Mouse (Mus musculus) frontal cortex, postnatal 36 days (tissue): ENCODE data around the gene Apln.

Experiments
- DNase-seq, 2 experiments: peaks; one replicate each; pipeline ENCODE4 v3.0.0; 2022; ENCODE audit warnings: low spot score in 2 of 2

The Apln gene

GRCm38 (mm10) chrX:48034144-48035113 is at the start of gene Apln:
TSS of gene Apln (minus strand) at chrX:48034853.
- peak in 1 of 2 experiments; percentile 28 for DNase-seq

- no peak for DNase-seq
These were observed 47.7 kb upstream of the Apln start for GRCm38 (mm10) chrX:48082364-48082763.

GRCm38 (mm10) chrX:48076806-48077425 is 42.3 kb upstream of the Apln start:
- peak; percentile 15 to 35 for DNase-seq

GRCm38 (mm10) chrX:48074691-48075090 is 40.0 kb upstream of the Apln start:
- peak in 1 of 2 experiments; percentile 11 for DNase-seq

GRCm38 (mm10) chrX:48072401-48072800 is 37.7 kb upstream of the Apln start:
- DNase-seq = no peak

- DNase-seq = no peak
These were observed 37.3 kb upstream of the Apln start for GRCm38 (mm10) chrX:48071961-48072360.

- no peak for DNase-seq
These were observed 32.2 kb upstream of the Apln start for GRCm38 (mm10) chrX:48066891-48067290.

GRCm38 (mm10) chrX:48064166-48064853 is 29.7 kb upstream of the Apln start:
- DNase-seq = no peak

- DNase-seq = no peak
These were observed 27.8 kb upstream of the Apln start for GRCm38 (mm10) chrX:48062481-48062880.

- DNase-seq = peak; percentile 13 to 34
These were observed 19.7 kb upstream of the Apln start for GRCm38 (mm10) chrX:48054186-48055015.

GRCm38 (mm10) chrX:48053743-48054142 is 19.1 kb upstream of the Apln start:
- no peak for DNase-seq

GRCm38 (mm10) chrX:48046315-48046714 is 11.7 kb upstream of the Apln start:
- DNase-seq = no peak

- DNase-seq = no peak
These were observed 9.6 kb upstream of the Apln start for GRCm38 (mm10) chrX:48044261-48044660.

- no peak for DNase-seq
These were observed 8.1 kb upstream of the Apln start for GRCm38 (mm10) chrX:48042748-48043147.

GRCm38 (mm10) chrX:48040379-48040778 is 5.7 kb upstream of the Apln start:
- no peak for DNase-seq

- DNase-seq = no peak
These were observed 898 bp downstream of the Apln start for GRCm38 (mm10) chrX:48033766-48034143.

GRCm38 (mm10) chrX:48033024-48033423 is 1.6 kb downstream of the Apln start:
- peak; percentile 41 to 42 for DNase-seq

GRCm38 (mm10) chrX:48031866-48032265 is 2.8 kb downstream of the Apln start:
- DNase-seq = no peak

GRCm38 (mm10) chrX:48030593-48030992 is 4.1 kb downstream of the Apln start:
- no peak for DNase-seq

- DNase-seq = no peak
These were observed 11.8 kb downstream of the Apln start for GRCm38 (mm10) chrX:48022811-48023210.

- DNase-seq = peak; percentile 67 to 78
These were observed 14.7 kb downstream of the Apln start for GRCm38 (mm10) chrX:48019940-48020339.
